ENCODE assay signal across 12 mouse cellular contexts in the genomic region with DNA sequence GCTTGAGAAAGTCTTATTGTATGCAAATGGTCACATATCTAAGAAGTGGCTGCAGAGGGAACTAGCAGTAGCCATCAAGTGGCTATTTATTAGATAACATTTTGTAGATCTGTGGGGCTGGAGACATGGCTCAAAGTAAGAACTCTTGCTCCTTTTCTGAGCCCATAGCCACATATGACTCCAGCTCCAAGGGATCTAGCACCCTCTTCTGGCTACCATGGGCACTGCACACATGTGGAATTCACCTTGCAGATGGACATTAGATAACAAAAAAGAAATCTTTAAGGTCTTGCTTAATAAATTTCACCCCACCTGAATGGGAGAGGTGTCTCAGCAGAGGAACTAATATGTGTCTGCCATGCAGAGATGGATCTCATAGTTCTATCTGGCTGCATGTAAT.
A peak's percentile ranks its signal among the peaks of the same experiment; 100 is the strongest.
DNase-seq lines count a peak whose midpoint lies in the region; ATAC-seq and TF ChIP-seq lines count a peak whose summit lies in the region.
"Had no signal": no experiment of that assay in that cellular context is flagged by ENCODE, and none has a peak within 500 bp of the region (broad histone marks: within the 10 kb centered on the region; RNA-seq: fewer than 3 reads in every experiment).

No protein-coding gene starts in this region.

- H3K27me3 ChIP-seq in hindbrain, embryonic 10.5 days (ENCODE audit: insufficient read depth, poor library complexity, severe bottlenecking), result no peaks in the 10 kb centered on the region
- H3K27me3 ChIP-seq in hindbrain, embryonic 12.5 days, result no peaks in the 10 kb centered on the region
- H3K27me3 ChIP-seq in MEL (ENCODE audit: control insufficient read depth in 1 of 2, insufficient read depth in 2 of 2, low read length in 2 of 2), result no peaks in the 10 kb centered on the region
- H3K27me3 ChIP-seq: embryonic facial prominence, embryonic 12.5 days; forebrain, embryonic 13.5 days; liver, embryonic 15.5 days had no signal

- no peak for TF ChIP-seq EP300 in MEL (IDR thresholded peaks at IDR 0.05; ENCODE audit: low read depth in 1 of 2, low read length in 2 of 2)

- H3K4me2 ChIP-seq in hindbrain, embryonic 12.5 days (replicated peaks), result no peak overlapping the region
- H3K4me2 ChIP-seq: embryonic facial prominence, embryonic 12.5 days; forebrain, embryonic 13.5 days; liver, embryonic 15.5 days had no signal

- H3K36me3 ChIP-seq in hindbrain, embryonic 10.5 days, result no peaks in the 10 kb centered on the region
- no peaks in the 10 kb centered on the region for H3K36me3 ChIP-seq in hindbrain, embryonic 12.5 days
- no peaks in the 10 kb centered on the region for H3K36me3 ChIP-seq in MEL (ENCODE audit: control insufficient read depth in 1 of 2, insufficient read depth in 2 of 2, low read length in 2 of 2)
- H3K36me3 ChIP-seq: embryonic facial prominence, embryonic 12.5 days; G1E; liver, embryonic 15.5 days had no signal

- H3K27ac ChIP-seq in hindbrain, embryonic 10.5 days, result no peak overlapping the region
- H3K27ac ChIP-seq in hindbrain, embryonic 12.5 days, result no peak overlapping the region
- H3K27ac ChIP-seq in MEL (ENCODE audit: control insufficient read depth, low read depth, low read length), result no peak overlapping the region
- H3K27ac ChIP-seq: embryonic facial prominence, embryonic 12.5 days; forebrain, embryonic 13.5 days; liver, embryonic 15.5 days had no signal

- no peak for ATAC-seq in hindbrain, embryonic 12.5 days (ENCODE audit: low FRiP score)
- ATAC-seq: forebrain, embryonic 13.5 days had no signal

- no peak for TF ChIP-seq POLR2A in MEL (IDR thresholded peaks at IDR 0.05; ENCODE audit: control insufficient read depth in 1 of 2, insufficient read depth in 1 of 2, low read depth in 1 of 2, low read length in 2 of 2, poor library complexity in 1 of 2)

- H3K79me2 ChIP-seq in MEL (ENCODE audit: control insufficient read depth, insufficient read depth, low read length, poor library complexity), result no peaks in the 10 kb centered on the region

- H3K9ac ChIP-seq in hindbrain, embryonic 12.5 days, result no peak overlapping the region
- H3K9ac ChIP-seq in MEL (ENCODE audit: control insufficient read depth, low read depth, low read length, poor library complexity, severe bottlenecking), result no peak overlapping the region
- H3K9ac ChIP-seq: embryonic facial prominence, embryonic 12.5 days; forebrain, embryonic 13.5 days; liver, embryonic 15.5 days had no signal

- no peak overlapping the region for H3K4me3 ChIP-seq in hindbrain, embryonic 10.5 days
- H3K4me3 ChIP-seq in hindbrain, embryonic 12.5 days, result no peak overlapping the region
- no peak overlapping the region for H3K4me3 ChIP-seq in MEL (ENCODE audit: control insufficient read depth in 1 of 2, insufficient read depth in 1 of 2, low read depth in 2 of 2, low read length in 2 of 2)
- H3K4me3 ChIP-seq: embryonic facial prominence, embryonic 12.5 days; forebrain, embryonic 13.5 days; liver, embryonic 15.5 days had no signal

- no peak for TF ChIP-seq RAD21 in MEL (IDR thresholded peaks at IDR 0.05; ENCODE audit: low read depth, low read length)

- peaks cover 9% of the 10 kb centered on the region; the same call in 1 of the 2 replicates for H3K9me3 ChIP-seq in hindbrain, embryonic 10.5 days
- peaks cover 3% of the 10 kb centered on the region; the same call in 1 of the 2 replicates for H3K9me3 ChIP-seq in hindbrain, embryonic 12.5 days (replicated peaks)
- H3K9me3 ChIP-seq in MEL (replicated peaks; ENCODE audit: insufficient read depth, low read length), result no peaks in the 10 kb centered on the region
- H3K9me3 ChIP-seq: embryonic facial prominence, embryonic 12.5 days; liver, embryonic 15.5 days had no signal

- DNase-seq in adrenal gland, postnatal 10 days, result peak; percentile 10
- DNase-seq in adrenal gland, postnatal 36 days, result no peak
- DNase-seq in hindbrain, embryonic 10.5 days (ENCODE audit: low spot score), result peak; percentile 21
- DNase-seq in left cerebral cortex, postnatal 4 days, result peak; percentile 33
- DNase-seq in left cerebral cortex, adult 9 months (ENCODE audit: low spot score in 2 of 2), result no peak
- DNase-seq in MEL (ENCODE audit: low read depth, low spot score), result peak; percentile 1
- DNase-seq in layer of hippocampus, adult 9-10 months (ENCODE audit: low spot score), result no peak

- intact Hi-C loops in left cerebral cortex, postnatal 4 days (cut with DNase I), result no loop called here

- H3K4me1 ChIP-seq in hindbrain, embryonic 10.5 days (replicated peaks), result no peaks in the 10 kb centered on the region
- H3K4me1 ChIP-seq in hindbrain, embryonic 12.5 days, result peaks cover 3% of the 10 kb centered on the region; the same call in 1 of the 2 replicates
- no peaks in the 10 kb centered on the region for H3K4me1 ChIP-seq in MEL (ENCODE audit: control insufficient read depth in 1 of 2, insufficient read depth in 2 of 2, low read length in 2 of 2)
- H3K4me1 ChIP-seq: embryonic facial prominence, embryonic 12.5 days; liver, embryonic 15.5 days had no signal

- TF ChIP-seq CTCF in MEL (IDR thresholded peaks at IDR 0.05 in 2 of 3, conservative IDR thresholded peaks at IDR 0.05 in 1 of 3; ENCODE audit: control insufficient read depth in 1 of 3, insufficient read depth in 1 of 3, low read depth in 2 of 3, low read length in 3 of 3, poor library complexity in 1 of 3, severe bottlenecking in 1 of 3), result peak in 1 of 3 experiments; percentile 21; a peak in 1 of 6 replicates

TF ChIP-seq in MEL, 35 proteins besides CTCF, POLR2A, EP300 and RAD21:
- TF ChIP-seq SIN3A (IDR thresholded peaks at IDR 0.05; ENCODE audit: low read length) (no peak), E2F4 (IDR thresholded peaks at IDR 0.05; ENCODE audit: borderline replicate concordance, low read depth, low read length) (no peak), JUND (IDR thresholded peaks at IDR 0.05; ENCODE audit: low read depth, low read length) (no peak), RCOR1 (IDR thresholded peaks at IDR 0.05; ENCODE audit: low read depth, low read length) (no peak), MAX (IDR thresholded peaks at IDR 0.05; ENCODE audit: low read length) (no peak), MYC (IDR thresholded peaks at IDR 0.05; ENCODE audit: low read depth, low read length) (no peak), TAL1 (IDR thresholded peaks at IDR 0.05; ENCODE audit: low read length) (no peak)

Comparison
In these comparisons a context has a peak if more than half of its experiments do, and no peak if none do; other contexts are left out.
1. DNase-seq: peak in adrenal gland, postnatal 10 days (single experiment), hindbrain, embryonic 10.5 days (single experiment), left cerebral cortex, postnatal 4 days (single experiment) and MEL (single experiment); none in adrenal gland, postnatal 36 days (0 of 2), left cerebral cortex, adult 9 months (0 of 2) and layer of hippocampus, adult 9-10 months (single experiment).